Mouse (Mus musculus) limb, embryonic 12.5 days (tissue): ENCODE data around the gene Frmd5. TPM values are rescaled to one million over a fixed set of nuclear protein-coding genes. Genes with fewer than 3 reads are reported as not detected.
"Not testable (repeated sequence)": the region's sequence is repeated elsewhere in the genome, so short reads cannot be mapped to it uniquely, and the experiment has no call there.

Experiments
- ATAC-seq: fragments of 200-750 bp; cut with Nextera tagmentation; 2 replicates; pipeline ENCODE4 v1.8.0; 2017; ENCODE audit warnings: low read depth, moderate TSS enrichment; ENCODE audit not compliant: insufficient number of reproducible peaks, insufficient read depth, low FRiP score, low TSS enrichment
- H3K27ac ChIP-seq: fragments of 300-500 bp; sonication (generic); 2 replicates; pipeline ENCODE4 v1.5.1; 2016; ENCODE audit warnings: mild to moderate bottlenecking, moderate library complexity
- H3K27me3 ChIP-seq: fragments of 300-500 bp; sonication (generic); 2 replicates; pipeline ENCODE4 v1.6.1; 2016; ENCODE audit warnings: mild to moderate bottlenecking, moderate library complexity
- H3K36me3 ChIP-seq: fragments of 300-500 bp; sonication (generic); 2 replicates; pipeline ENCODE4 v1.6.1; 2016; ENCODE audit warnings: mild to moderate bottlenecking, moderate library complexity
- H3K4me1 ChIP-seq: fragments of 300-500 bp; sonication (generic); replicated peaks from 2 replicates; pipeline ENCODE4 v1.6.1; 2016
- H3K4me2 ChIP-seq: fragments of 300-500 bp; sonication (generic); 2 replicates; pipeline ENCODE4 v1.6.1; 2016; ENCODE audit warnings: mild to moderate bottlenecking, moderate library complexity
- H3K4me3 ChIP-seq: fragments of 300-500 bp; sonication (generic); replicated peaks from 2 replicates; pipeline ENCODE4 v1.5.1; 2016; ENCODE audit warnings: mild to moderate bottlenecking
- H3K9ac ChIP-seq: fragments of 300-500 bp; sonication (generic); replicated peaks from 2 replicates; pipeline ENCODE4 v1.6.1; 2016; ENCODE audit warnings: mild to moderate bottlenecking, moderate library complexity
- H3K9me3 ChIP-seq: fragments of 300-500 bp; sonication (generic); 2 replicates; pipeline ENCODE4 v1.6.1; 2016; ENCODE audit warnings: mild to moderate bottlenecking, moderate library complexity
- WGBS: fragments of 180-500 bp; shearing (Covaris S2); methylation state at CpG from one replicate; pipeline ENCODE4 v1.1.7; 2016; 5-methylcytosine and 5-hydroxymethylcytosine counted together
- polyA plus RNA-seq: library from polyadenylated mRNA; unstranded; fragments of >200 nt; fragmentation: Nextera tagmentation; extraction: Ambion mirVana; gene quantifications from 2 replicates; pipeline ENCODE4 v1.2.1, GENCODE M21; 2016

Frmd5 gene
- polyA plus RNA-seq, 1 experiment from 2014 or later: 3.8 TPM

- no peak overlapping the region for H3K27ac ChIP-seq
- peaks cover 6% of the 10 kb centered on the region for H3K4me1 ChIP-seq
- H3K27me3 ChIP-seq: no peaks in the 10 kb centered on the region
- no peak for ATAC-seq
- H3K4me3 ChIP-seq: no peak overlapping the region
- H3K9me3 ChIP-seq: no peaks in the 10 kb centered on the region
- peaks cover 78% of the 10 kb centered on the region for H3K36me3 ChIP-seq
- 95% methylated on average over 4 of the region's 4 CpGs for WGBS
- no peak overlapping the region for H3K9ac ChIP-seq
- no peak overlapping the region for H3K4me2 ChIP-seq
Measured at GRCm38 (mm10) chr2:121514211-121514610, 292.7 kb downstream of the Frmd5 start.

GRCm38 (mm10) chr2:121512991-121513765 lies 293.7 kb downstream of the Frmd5 start:
- H3K4me2 ChIP-seq, ATAC-seq, H3K4me3 ChIP-seq, H3K4me1 ChIP-seq, H3K9me3 ChIP-seq, H3K27ac ChIP-seq, H3K9ac ChIP-seq, H3K27me3 ChIP-seq: not testable (repeated sequence)
- H3K36me3 ChIP-seq: peaks cover 69% of the 10 kb centered on the region
- WGBS: 90% methylated on average over 5 of the region's 5 CpGs

GRCm38 (mm10) chr2:121511401-121511800 lies 295.5 kb downstream of the Frmd5 start:
- Histone ChIP-seq H3K9me3 (no peaks in the 10 kb centered on the region), H3K4me1 (peaks cover 17% of the 10 kb centered on the region), H3K4me2 (no peak overlapping the region), H3K36me3 (peaks cover 54% of the 10 kb centered on the region), H3K27me3 (no peaks in the 10 kb centered on the region), H3K9ac (no peak overlapping the region), H3K27ac (no peak overlapping the region), H3K4me3 (no peak overlapping the region)
- no peak for ATAC-seq
- WGBS: 93% methylated on average over 8 of the region's 8 CpGs

- Histone ChIP-seq H3K9ac (0 out of 2 replicates have a peak overlapping the region, but pooled peaks have one; percentile 4), H3K4me2 (peak overlapping the region; percentile 53), H3K27ac (no peak overlapping the region), H3K9me3 (no peaks in the 10 kb centered on the region), H3K4me3 (peak overlapping the region; percentile 30), H3K4me1 (peaks cover 17% of the 10 kb centered on the region), H3K36me3 (peaks cover 41% of the 10 kb centered on the region), H3K27me3 (no peaks in the 10 kb centered on the region)
- ATAC-seq: no peak
- 21% methylated on average over 16 of the region's 16 CpGs for WGBS
Measured at GRCm38 (mm10) chr2:121509584-121509983, 297.3 kb downstream of the Frmd5 start.

- Histone ChIP-seq H3K27me3 (no peaks in the 10 kb centered on the region), H3K27ac (no peak overlapping the region), H3K9ac (peak overlapping the region; percentile 70), H3K4me3 (peak overlapping the region; percentile 59), H3K9me3 (no peaks in the 10 kb centered on the region), H3K4me2 (peak overlapping the region; percentile 67), H3K36me3 (peaks cover 34% of the 10 kb centered on the region), H3K4me1 (peaks cover 17% of the 10 kb centered on the region)
- ATAC-seq: no peak
- WGBS: 88% methylated on average over 2 of the region's 2 CpGs
Measured at GRCm38 (mm10) chr2:121507951-121508330, 298.9 kb downstream of the Frmd5 start.

GRCm38 (mm10) chr2:121507173-121507950 lies 299.5 kb downstream of the Frmd5 start:
- no peak for ATAC-seq
- Histone ChIP-seq H3K27ac (no peak overlapping the region), H3K4me1 (peaks cover 17% of the 10 kb centered on the region), H3K4me2 (peak overlapping the region; percentile 67), H3K27me3 (no peaks in the 10 kb centered on the region), H3K9ac (peak overlapping the region; percentile 70), H3K36me3 (peaks cover 32% of the 10 kb centered on the region), H3K9me3 (no peaks in the 10 kb centered on the region), H3K4me3 (peak overlapping the region; percentile 59)
- WGBS: 25% methylated on average over 12 of the region's 12 CpGs

- H3K27me3 ChIP-seq, H3K9me3 ChIP-seq: not testable (repeated sequence)
- Histone ChIP-seq H3K36me3 (peaks cover 22% of the 10 kb centered on the region), H3K9ac (peak within 1 kb of the TSS; percentile 70), H3K4me3 (peak within 1 kb of the TSS; percentile 59), H3K27ac (0 out of 2 replicates have a peak within 1 kb of the TSS, but pooled peaks have one; percentile 45), H3K4me2 (peak within 1 kb of the TSS; percentile 67), H3K4me1 (peaks cover 17% of the 10 kb centered on the region)
- 4% methylated on average over 42 of the region's 42 CpGs for WGBS
- ATAC-seq: peak; percentile 93
Measured at GRCm38 (mm10) chr2:121505942-121506882, 300.7 kb downstream of the Frmd5 start, which contains the start of the genes Mfap1a and Wdr76. TSS of gene Mfap1a (minus strand) at chr2:121506665. TSS of gene Wdr76 (plus strand) at chr2:121506723.

GRCm38 (mm10) chr2:121501550-121501949 lies 305.3 kb downstream of the Frmd5 start:
- H3K27ac ChIP-seq, H3K27me3 ChIP-seq, H3K4me1 ChIP-seq, H3K4me3 ChIP-seq, ATAC-seq, H3K9me3 ChIP-seq, H3K9ac ChIP-seq, H3K4me2 ChIP-seq: not testable (repeated sequence)
- H3K36me3 ChIP-seq: peaks cover 11% of the 10 kb centered on the region; the same call in 1 of the 2 replicates
- WGBS: 72% methylated on average over 2 of the region's 6 CpGs
